Mouse (Mus musculus) common myeloid progenitor, adult 5-6 weeks (primary cell): ENCODE results near the gene Tnmd. TPM values are rescaled to one million over a fixed set of nuclear protein-coding genes. Genes with fewer than 3 reads are reported as not detected.

Experiments
- ATAC-seq: replicated peaks from 2 replicates; pipeline ENCODE4 v1.8.0; 2016; ENCODE audit warnings: low read depth, mild to moderate bottlenecking, moderate TSS enrichment, inconsistent platforms; ENCODE audit not compliant: poor library complexity, severe bottlenecking
- total RNA-seq: library from RNA; stranded (forward); fragments of 200-1000, 187-1606 nt; gene quantifications from 2 replicates; pipeline ENCODE4 v1.2.3, GENCODE M21; 2017

Tnmd gene
- not detected in 2 replicates for total RNA-seq

- no peak for ATAC-seq
Observed at GRCm38 (mm10) chrX:133850680-133851079, at the start of gene Tnmd. TSS of gene Tnmd (plus strand) at chrX:133850980.

- no peak for ATAC-seq
Observed at GRCm38 (mm10) chrX:133853637-133854036, 2.9 kb downstream of the Tnmd start.

GRCm38 (mm10) chrX:133869743-133870142 lies 19.0 kb downstream of the Tnmd start:
- ATAC-seq, result peak; percentile 99

GRCm38 (mm10) chrX:133887308-133887707 lies 36.5 kb downstream of the Tnmd start:
- peak; percentile 80 for ATAC-seq

- ATAC-seq, result no peak
Observed at GRCm38 (mm10) chrX:133888111-133888510, 37.3 kb downstream of the Tnmd start.

GRCm38 (mm10) chrX:133898014-133898542 lies 47.3 kb downstream of the Tnmd start, which contains the start of gene Tspan6:
TSS of gene Tspan6 (minus strand) at chrX:133898429.
- peak; percentile 99 for ATAC-seq

GRCm38 (mm10) chrX:133908261-133908660 lies 57.5 kb downstream of the Tnmd start, which contains the start of gene Srpx2:
TSS of gene Srpx2 (plus strand) at chrX:133908426.
- no peak for ATAC-seq

GRCm38 (mm10) chrX:133911397-133912103 lies 60.8 kb downstream of the Tnmd start:
- ATAC-seq, result no peak

- ATAC-seq, result no peak
Observed at GRCm38 (mm10) chrX:133913006-133913405, 62.2 kb downstream of the Tnmd start.

GRCm38 (mm10) chrX:133914219-133914618 lies 63.4 kb downstream of the Tnmd start:
- no peak for ATAC-seq

Other genes with a start within 250 kb of the Tnmd start
- 0.05 TPM in 1 of 2 replicates, not detected in the other for gene Pcdh19, start 162.0 kb upstream of the Tnmd start, total RNA-seq
- gene Tspan6, start 47.4 kb downstream of the Tnmd start, total RNA-seq, result 9.6 and 11.0 TPM in 2 replicates
- gene Srpx2, start 57.4 kb downstream of the Tnmd start, total RNA-seq, result not detected in 2 replicates
- 5.8 and 7.4 TPM in 2 replicates for gene Sytl4, start 130.8 kb downstream of the Tnmd start, total RNA-seq
- 72.9 and 102 TPM in 2 replicates for gene Cstf2, start 208.2 kb downstream of the Tnmd start, total RNA-seq